Mouse (Mus musculus) embryonic stem cell, embryonic (primary cell): ENCODE results near the gene Zfp46.

ENCODE experiments used
- CTCF ChIA-PET, 4 experiments: fragments of 300-600 bp in 2 of 4; fragments of 350-600 bp in 2 of 4; sonication (Branson Sonifier 250); formaldehyde crosslinking; loops; one replicate each; lab custom pipeline; 2022; ENCODE audit warnings: inconsistent platforms in 2 of 4; lab: Charles Lee
- POLR2A ChIA-PET, 4 experiments: fragments of 300-600 bp in 2 of 4; fragments of 350-600 bp in 2 of 4; sonication (Branson Sonifier 250); formaldehyde crosslinking; loops; one replicate each; lab custom pipeline; 2022; ENCODE audit warnings: antibody characterized with exemption in 4 of 4, inconsistent platforms in 1 of 4; lab: Charles Lee

The Zfp46 gene

GRCm38 (mm10) chr4:136312616-136313015 is 28.1 kb downstream of the Zfp46 start:
- POLR2A ChIA-PET = interaction anchor here in 2 of 4 experiments (0.6 to 3.3 kb wide), 12 partner anchors 9 to 207 kb away, joined by 3 to 21 read pairs (median 5); partner anchors contain the start of genes Asap3 (in 1 of the 2) and Tcea3 (in 1 of the 2)
- CTCF ChIA-PET = interaction anchor here in 2 of 4 experiments (0.6 to 0.8 kb wide), 2 partner anchors 8 to 132 kb away, joined by 3 read pairs; no protein-coding TSS in a partner anchor

- ChIA-PET CTCF (interaction anchor here in 3 of 4 experiments (0.6 to 1.0 kb wide), 7 partner anchors 11 to 679 kb away, joined by 3 to 5 read pairs (median 3); no protein-coding TSS in a partner anchor), POLR2A (interaction anchor here (1.0 to 3.8 kb wide), 25 partner anchors 8 to 264 kb away, joined by 3 to 21 read pairs (median 3); partner anchors contain the start of genes 6030445D17Rik (in 1 of the 4), Luzp1 (in 1 of the 4), Rpl11 (in 1 of the 4) and Tcea3 (in 1 of the 4))
Observed at GRCm38 (mm10) chr4:136317667-136318066, 33.2 kb downstream of the Zfp46 start.

- ChIA-PET POLR2A (interaction anchor here (0.6 to 3.8 kb wide), 12 partner anchors 8 to 274 kb away, joined by 3 to 14 read pairs (median 4); partner anchors contain the start of gene Hnrnpr (in 1 of the 4)), CTCF (interaction anchor here in 1 of 4 experiments (0.7 kb wide), 1 partner anchor 312 kb away, joined by 6 read pairs; no protein-coding TSS in a partner anchor)
Observed at GRCm38 (mm10) chr4:136320016-136320415, 35.5 kb downstream of the Zfp46 start.

- ChIA-PET CTCF (interaction anchor here in 3 of 4 experiments (0.5 to 1.2 kb wide), 11 partner anchors 10 to 323 kb away, joined by 3 to 7 read pairs (median 3); no protein-coding TSS in a partner anchor), POLR2A (interaction anchor here in 3 of 4 experiments (0.6 to 3.8 kb wide), 13 partner anchors 7 to 165 kb away, joined by 3 to 21 read pairs (median 3); partner anchors contain the start of gene Hnrnpr (in 2 of the 3))
Observed at GRCm38 (mm10) chr4:136324226-136324625, 39.7 kb downstream of the Zfp46 start.

GRCm38 (mm10) chr4:136327238-136327637 is 42.8 kb downstream of the Zfp46 start:
- CTCF ChIA-PET = interaction anchor here (0.8 to 3.2 kb wide), 4 partner anchors 10 to 294 kb away, joined by 3 to 16 read pairs (median 4); no protein-coding TSS in a partner anchor
- POLR2A ChIA-PET = interaction anchor here in 3 of 4 experiments (0.6 to 3.8 kb wide), 13 partner anchors 9 to 265 kb away, joined by 3 to 21 read pairs (median 4); partner anchors contain the start of gene Hnrnpr (in 2 of the 3)

GRCm38 (mm10) chr4:136328115-136328514 is 43.6 kb downstream of the Zfp46 start:
- CTCF ChIA-PET = interaction anchor here (0.5 to 3.2 kb wide), 7 partner anchors 9 to 338 kb away, joined by 3 to 16 read pairs (median 4); no protein-coding TSS in a partner anchor

GRCm38 (mm10) chr4:136331709-136332108 is 47.2 kb downstream of the Zfp46 start:
- ChIA-PET CTCF (no interaction called here), POLR2A (interaction anchor here in 1 of 4 experiments (0.8 to 1.0 kb wide), 4 partner anchors 13 to 25 kb away, joined by 3 read pairs; no protein-coding TSS in a partner anchor)

More at GRCm38 (mm10) chr4:136328115-136328514, 43.6 kb downstream of the Zfp46 start:
- POLR2A ChIA-PET = interaction anchor here in 3 of 4 experiments (0.7 to 3.8 kb wide), 16 partner anchors 8 to 61 kb away, joined by 3 to 21 read pairs (median 4); partner anchors contain the start of gene Hnrnpr (in 3 of the 3)

GRCm38 (mm10) chr4:136333191-136333590 is 48.7 kb downstream of the Zfp46 start:
- CTCF ChIA-PET = no interaction called here
- POLR2A ChIA-PET = interaction anchor here in 1 of 4 experiments (0.6 to 1.6 kb wide), 8 partner anchors 10 to 286 kb away, joined by 3 to 6 read pairs (median 4); no protein-coding TSS in a partner anchor

GRCm38 (mm10) chr4:136335065-136335464 is 50.6 kb downstream of the Zfp46 start:
- POLR2A ChIA-PET = interaction anchor here in 2 of 4 experiments (0.8 to 1.4 kb wide), 3 partner anchors 10 to 23 kb away, joined by 3 read pairs; no protein-coding TSS in a partner anchor
- CTCF ChIA-PET = interaction anchor here in 1 of 4 experiments (0.5 to 0.9 kb wide), 2 partner anchors 11 to 75 kb away, joined by 3 to 6 read pairs; no protein-coding TSS in a partner anchor

- CTCF ChIA-PET = interaction anchor here (0.6 to 1.7 kb wide), 8 partner anchors 9 to 184 kb away, joined by 3 to 5 read pairs (median 4); no protein-coding TSS in a partner anchor
Observed at GRCm38 (mm10) chr4:136337129-136337528, 52.6 kb downstream of the Zfp46 start.

More at GRCm38 (mm10) chr4:136337129-136337528, 52.6 kb downstream of the Zfp46 start:
- POLR2A ChIA-PET = interaction anchor here in 2 of 4 experiments (0.6 to 2.2 kb wide), 11 partner anchors 8 to 252 kb away, joined by 3 to 10 read pairs (median 4); no protein-coding TSS in a partner anchor
